Mouse (Mus musculus) G1E (cell line): ENCODE measurements around the gene Cntnap1.

Source experiments
- CTCF ChIP-seq: IDR thresholded peaks from 2 replicates; pipeline ENCODE4 v1.5.1; 2012; ENCODE audit warnings: low read depth, low read length, inconsistent platforms, mixed read lengths
- GATA1 ChIP-seq: IDR thresholded peaks from 2 replicates; pipeline ENCODE4 v1.6.1; 2012; ENCODE audit warnings: borderline replicate concordance, low read length, inconsistent platforms, mixed read lengths
- POLR2AphosphoS5 ChIP-seq: IDR thresholded peaks from 2 replicates; pipeline ENCODE4 v1.6.1; 2012; ENCODE audit warnings: low read depth, low read length, inconsistent platforms; ENCODE audit not compliant: insufficient replicate concordance
- TAL1 ChIP-seq: conservative IDR thresholded peaks from 2 replicates; pipeline ENCODE4 v1.6.1; 2012; ENCODE audit warnings: low read depth, low read length, inconsistent platforms, mixed read lengths

GRCm38 (mm10) chr11:101195571-101195970, 25.2 kb downstream of the Cntnap1 start:
- TF ChIP-seq POLR2AphosphoS5 (no peak), CTCF (no peak), GATA1 (no peak), TAL1 (no peak)
